Mouse (Mus musculus): ENCODE data around the gene Chmp4b. TPM values are rescaled to one million over a fixed set of nuclear protein-coding genes. Genes with fewer than 3 reads are reported as not detected.

The Chmp4b gene
- polyA plus RNA-seq, 1 experiment from 2014 or later: 461 TPM

DNA sequence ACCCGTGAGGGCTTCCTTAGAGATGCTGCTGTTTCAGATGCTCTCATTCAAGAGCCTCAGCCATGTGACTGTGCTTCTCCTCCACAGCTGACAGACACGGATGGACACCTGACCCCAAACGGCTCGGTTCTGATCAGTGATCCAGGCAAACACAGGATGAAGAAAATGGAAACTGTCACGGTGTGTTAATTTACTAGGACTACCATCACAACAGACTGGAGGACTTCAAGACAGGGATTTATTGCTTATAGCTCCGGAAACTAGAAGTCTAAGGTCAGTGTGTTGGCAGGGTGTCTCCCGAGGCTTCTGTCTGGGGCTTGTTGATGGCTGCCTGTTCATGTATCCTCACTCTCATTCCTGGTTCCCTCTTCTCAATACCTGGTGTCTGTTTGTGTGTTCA lies 83.9 kb downstream of the Chmp4b start:
- Histone ChIP-seq H3K36me3 (ENCODE audit: inconsistent target) (no peaks in the 10 kb centered on the region), H3K4me3 (ENCODE audit: inconsistent target) (no peak overlapping the region), H3K79me2 (ENCODE audit: inconsistent target) (no peaks in the 10 kb centered on the region), H3K27ac (no peak overlapping the region)
- 88% methylated on average over 7 of the region's 7 CpGs for WGBS (ENCODE audit: missing documents)

DNA sequence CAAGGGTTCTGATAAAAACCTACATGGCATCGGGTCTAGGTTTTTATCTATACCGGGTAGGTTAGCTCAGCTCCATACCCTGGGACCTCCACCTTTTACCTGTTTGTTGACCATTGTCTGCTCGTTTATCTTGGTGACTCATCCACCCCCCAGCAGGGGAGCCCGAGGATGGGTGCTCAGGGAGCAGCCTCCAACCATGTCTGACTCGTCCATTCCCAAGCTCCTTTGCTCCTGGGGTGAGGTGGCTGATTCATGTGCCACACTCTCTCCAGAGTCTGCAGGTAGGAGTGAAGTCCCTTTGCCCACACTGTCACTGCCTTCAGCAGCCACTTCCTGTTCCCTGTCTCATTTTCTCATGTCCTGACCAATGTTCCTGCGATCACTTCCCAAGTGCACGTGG lies 84.5 kb downstream of the Chmp4b start:
- WGBS (ENCODE audit: missing documents): 60% methylated on average over 7 of the region's 7 CpGs
- no peak overlapping the region for H3K27ac ChIP-seq

DNA sequence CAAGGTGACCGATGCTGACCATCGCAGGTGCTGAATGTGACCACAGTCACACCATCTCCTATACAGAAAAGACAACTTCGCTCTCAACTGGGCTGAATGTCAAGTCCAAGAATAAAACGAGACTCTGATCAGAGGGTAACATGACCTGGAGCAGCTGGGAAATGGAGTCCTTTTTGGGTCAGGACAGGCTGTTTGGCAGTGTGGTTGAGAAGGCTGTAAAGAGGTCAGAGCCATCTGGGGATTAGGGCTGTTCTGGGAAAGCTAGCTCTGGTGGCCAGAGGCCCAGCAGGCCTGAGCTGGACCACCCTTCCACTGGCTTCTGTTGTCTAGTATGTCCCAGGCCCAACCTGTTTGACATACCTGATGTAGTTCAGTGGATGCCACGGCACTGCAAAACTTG lies 87.1 kb downstream of the Chmp4b start:
- WGBS (ENCODE audit: missing documents): 98% methylated on average over 5 of the region's 5 CpGs
- H3K27ac ChIP-seq: no peak overlapping the region
- no peaks in the 10 kb centered on the region for H3K36me3 ChIP-seq (ENCODE audit: inconsistent target)
- H3K4me3 ChIP-seq (ENCODE audit: inconsistent target): no peak overlapping the region
- H3K79me2 ChIP-seq (ENCODE audit: inconsistent target): no peaks in the 10 kb centered on the region

More for the DNA sequence above, 84.5 kb downstream of the Chmp4b start:
- H3K4me3 ChIP-seq (ENCODE audit: inconsistent target): no peak overlapping the region
- no peaks in the 10 kb centered on the region for H3K36me3 ChIP-seq (ENCODE audit: inconsistent target)
- no peaks in the 10 kb centered on the region for H3K79me2 ChIP-seq (ENCODE audit: inconsistent target)

DNA sequence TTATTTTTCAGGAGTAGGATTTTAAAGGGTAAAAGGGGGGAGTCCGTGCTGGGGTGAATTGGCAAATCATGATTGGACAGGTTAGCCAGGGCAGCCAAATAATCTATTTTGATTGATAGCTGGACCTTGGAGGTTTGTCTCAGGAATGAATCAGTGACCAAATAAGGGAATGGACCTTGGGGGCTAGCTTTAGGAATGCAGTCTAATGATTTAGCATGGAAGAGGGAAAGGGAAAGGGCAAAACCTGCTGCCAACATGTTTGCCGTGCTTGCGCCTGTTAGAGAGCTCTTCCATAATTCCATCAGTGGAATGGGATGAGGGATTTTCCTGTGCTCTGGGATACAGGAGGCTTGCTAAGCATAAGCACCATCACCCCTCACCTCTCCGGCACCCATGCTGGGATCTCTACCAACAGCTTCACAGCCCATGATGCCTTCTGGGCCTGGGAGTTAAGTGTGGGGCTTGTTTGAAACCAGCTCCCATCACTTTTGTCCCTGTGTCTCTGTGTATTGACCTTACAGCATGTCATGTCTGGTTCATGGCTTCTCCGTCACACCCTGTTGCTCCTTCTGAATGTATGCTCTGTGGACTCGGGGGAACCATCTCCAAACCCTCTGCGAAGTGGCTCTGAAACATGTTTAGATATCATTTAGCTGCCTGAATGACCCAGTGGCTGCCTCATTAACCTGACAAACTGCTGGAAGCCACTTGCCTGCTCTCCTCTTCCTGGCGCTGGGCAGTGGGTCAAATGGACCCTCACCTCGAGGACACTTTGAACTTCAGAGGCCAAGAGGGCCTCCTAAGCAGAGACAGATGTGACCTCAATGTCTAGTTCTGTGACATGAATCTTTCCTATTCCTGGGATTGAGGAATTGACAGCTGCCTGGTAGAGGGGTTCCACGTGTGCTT lies 91.7 kb downstream of the Chmp4b start:
- 92% methylated on average over 10 of the region's 10 CpGs for WGBS (ENCODE audit: missing documents)
- Histone ChIP-seq H3K36me3 (ENCODE audit: inconsistent target) (no peaks in the 10 kb centered on the region), H3K79me2 (ENCODE audit: inconsistent target) (no peaks in the 10 kb centered on the region), H3K27ac (no peak overlapping the region), H3K4me3 (ENCODE audit: inconsistent target) (no peak overlapping the region)

DNA sequence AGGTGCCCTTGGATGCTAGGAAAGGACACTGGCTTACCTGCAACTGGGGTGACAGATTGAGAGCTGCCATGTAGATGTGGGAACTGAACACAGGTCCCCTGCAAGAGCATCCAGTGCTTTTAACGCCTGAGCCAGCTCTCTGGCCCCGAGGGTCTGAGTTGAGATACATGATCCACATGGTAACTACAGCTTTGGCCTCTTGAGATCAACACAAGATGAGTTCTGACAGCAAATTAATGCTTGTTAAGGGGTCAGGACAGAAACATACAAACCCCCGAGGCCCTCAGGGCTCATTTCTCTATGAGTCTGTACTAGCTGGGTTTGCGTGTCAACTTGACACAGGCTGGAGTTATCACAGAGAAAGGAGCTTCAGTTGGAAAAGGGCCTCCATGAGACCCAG lies 92.4 kb downstream of the Chmp4b start:
- Histone ChIP-seq H3K79me2 (ENCODE audit: inconsistent target) (no peaks in the 10 kb centered on the region), H3K4me3 (ENCODE audit: inconsistent target) (no peak overlapping the region), H3K36me3 (ENCODE audit: inconsistent target) (no peaks in the 10 kb centered on the region), H3K27ac (no peak overlapping the region)
- 95% methylated on average over 4 of the region's 4 CpGs for whole genome bisulfite sequencing (ENCODE audit: missing documents)

Other genes with a start within 250 kb of the Chmp4b start
- gene Snta1, start 243.6 kb upstream of the Chmp4b start, polyA plus RNA-seq (2018): 2.9 to 11.4 TPM (median 6.1 TPM) in 3 replicates
- 8.0 to 9.7 TPM (median 9.0 TPM) in 3 replicates for gene Cbfa2t2, start 215.2 kb upstream of the Chmp4b start, polyA plus RNA-seq (2018)
- gene 1700003F12Rik, start 104.6 kb upstream of the Chmp4b start, polyA plus RNA-seq (2018): 1.3 to 7.5 TPM (median 3.9 TPM) in 3 replicates
- gene Actl10, start 99.9 kb upstream of the Chmp4b start, polyA plus RNA-seq (2018): not detected in 3 replicates
- gene Necab3, start 92.8 kb upstream of the Chmp4b start, polyA plus RNA-seq (2018): 0.10 to 0.91 TPM in 2 of 3 replicates, not detected in the other
- gene E2f1, start 81.8 kb upstream of the Chmp4b start, polyA plus RNA-seq (2018): 14.1 to 33.2 TPM (median 21.6 TPM) in 3 replicates
- gene Pxmp4, start 48.0 kb upstream of the Chmp4b start, polyA plus RNA-seq (2018): 9.5 to 12.3 TPM (median 11.9 TPM) in 3 replicates
- gene Zfp341, start 38.4 kb upstream of the Chmp4b start, polyA plus RNA-seq (2018): 1.6 to 1.9 TPM (median 1.8 TPM) in 3 replicates
- gene 4930519P11Rik, start 38.3 kb upstream of the Chmp4b start, polyA plus RNA-seq (2018): not detected in 3 replicates
- not detected in 3 replicates for gene Gm14214, start 118.3 kb downstream of the Chmp4b start, polyA plus RNA-seq (2018)
- 115 to 167 TPM (median 115 TPM) in 3 replicates for gene Raly, start 139.4 kb downstream of the Chmp4b start, polyA plus RNA-seq (2018)
- gene a, start 139.7 kb downstream of the Chmp4b start, polyA plus RNA-seq (2018): not detected in 3 replicates
- gene Eif2s2, start 241.2 kb downstream of the Chmp4b start, polyA plus RNA-seq (2018): 113 to 188 TPM (median 127 TPM) in 3 replicates

Measured in macrophage (primary cell).